Mouse (Mus musculus) neural tube, embryonic 11.5 days (tissue): ENCODE results near the gene Syvn1. TPM values are rescaled to one million over a fixed set of nuclear protein-coding genes. Genes with fewer than 3 reads are reported as not detected.

ENCODE experiments used
- ATAC-seq: fragments of 200-750 bp; cut with Nextera tagmentation; 2 replicates; pipeline ENCODE4 v1.8.0; 2017; ENCODE audit warnings: moderate number of reproducible peaks, mild to moderate bottlenecking, moderate TSS enrichment, moderate library complexity; ENCODE audit not compliant: insufficient read depth, low FRiP score, low TSS enrichment
- DNase-seq: peaks from one replicate; pipeline ENCODE4 v3.0.0-alpha.2; 2015; ENCODE audit warnings: low spot score
- H3K27ac ChIP-seq: fragments of 300-500 bp; sonication (generic); 2 replicates; pipeline ENCODE4 v1.5.1; 2014; ENCODE audit warnings: low read depth, mild to moderate bottlenecking, low read length
- H3K27me3 ChIP-seq: fragments of 300-500 bp; sonication (generic); 2 replicates; pipeline ENCODE4 v1.6.1; 2014; ENCODE audit warnings: mild to moderate bottlenecking, low read length, mixed read lengths; ENCODE audit not compliant: control insufficient read depth, insufficient read depth
- H3K36me3 ChIP-seq: fragments of 300-500 bp; sonication (generic); 2 replicates; pipeline ENCODE4 v1.6.1; 2014; ENCODE audit warnings: mild to moderate bottlenecking, low read length, moderate library complexity, mixed read lengths; ENCODE audit not compliant: control insufficient read depth, insufficient read depth
- H3K4me1 ChIP-seq: fragments of 300-500 bp; sonication (generic); 2 replicates; pipeline ENCODE4 v1.6.1; 2014; ENCODE audit warnings: low read length, mixed read lengths; ENCODE audit not compliant: control insufficient read depth, insufficient read depth
- H3K4me2 ChIP-seq: fragments of 300-500 bp; sonication (generic); 2 replicates; pipeline ENCODE4 v1.6.1; 2014; ENCODE audit warnings: low read depth, mild to moderate bottlenecking, moderate library complexity
- H3K4me3 ChIP-seq: fragments of 300-500 bp; sonication (generic); 2 replicates; pipeline ENCODE4 v1.5.1; 2014; ENCODE audit warnings: low read depth, low read length
- H3K9ac ChIP-seq: fragments of 300-500 bp; sonication (generic); 2 replicates; pipeline ENCODE4 v1.6.1; 2014; ENCODE audit warnings: mild to moderate bottlenecking, low read length
- H3K9me3 ChIP-seq: fragments of 300-500 bp; sonication (generic); 2 replicates; pipeline ENCODE4 v1.6.1; 2016; ENCODE audit warnings: low read length; ENCODE audit not compliant: control insufficient read depth
- WGBS: fragments of 180-500 bp; shearing (Covaris S2); extraction: QIAGEN DNeasy Blood & Tissue Kit; methylation state at CpG from one replicate; pipeline ENCODE4 v1.1.7; 2014; 5-methylcytosine and 5-hydroxymethylcytosine counted together
- polyA plus RNA-seq: library from polyadenylated mRNA; unstranded; fragments of >200 nt; fragmentation: Nextera tagmentation; extraction: Ambion mirVana; gene quantifications from 2 replicates; pipeline ENCODE4 v1.2.1, GENCODE M21; 2014

Syvn1 gene
- polyA plus RNA-seq, 1 experiment from 2014 or later, result 36.7 TPM

- Histone ChIP-seq H3K27me3 (no peaks in the 10 kb centered on the region), H3K27ac (no peak overlapping the region), H3K4me1 (peaks cover 21% of the 10 kb centered on the region), H3K4me2 (peak overlapping the region; percentile 76), H3K36me3 (peaks cover 9% of the 10 kb centered on the region; the same call in 1 of the 2 replicates), H3K9ac (no peak overlapping the region), H3K4me3 (peak overlapping the region; percentile 77), H3K9me3 (no peaks in the 10 kb centered on the region)
- ATAC-seq, result no peak
- no peak for DNase-seq
- 91% methylated on average over 5 of the region's 5 CpGs for WGBS
These were observed 12.6 kb downstream of the Syvn1 start for GRCm38 (mm10) chr19:6058966-6059365.

GRCm38 (mm10) chr19:6061021-6061533 lies 14.7 kb downstream of the Syvn1 start, which contains the start of gene Znhit2:
Gene Znhit2, plus strand, starts transcription at chr19:6061192.
- Histone ChIP-seq H3K27me3 (no peaks in the 10 kb centered on the region), H3K36me3 (peaks cover 2% of the 10 kb centered on the region; the same call in 1 of the 2 replicates), H3K4me2 (peak within 1 kb of the TSS; percentile 100), H3K4me3 (peak within 1 kb of the TSS; percentile 92), H3K9me3 (no peaks in the 10 kb centered on the region), H3K4me1 (peaks cover 22% of the 10 kb centered on the region), H3K9ac (peak within 1 kb of the TSS; percentile 96), H3K27ac (peak within 1 kb of the TSS; percentile 93)
- ATAC-seq (peak; percentile 45; the same call in 1 of the 2 replicates), DNase-seq (peak; percentile 91)
- WGBS, result under 1% methylated on average over 58 of the region's 58 CpGs

GRCm38 (mm10) chr19:6061641-6062302 lies 15.4 kb downstream of the Syvn1 start:
- H3K36me3 ChIP-seq, result peaks cover 2% of the 10 kb centered on the region; the same call in 1 of the 2 replicates
- no peak for ATAC-seq
- peaks cover 27% of the 10 kb centered on the region for H3K4me1 ChIP-seq
- H3K27me3 ChIP-seq, result no peaks in the 10 kb centered on the region
- H3K4me2 ChIP-seq, result peak overlapping the region; percentile 100
- peak overlapping the region; percentile 96 for H3K9ac ChIP-seq
- peak overlapping the region; percentile 93 for H3K27ac ChIP-seq
- 3% methylated on average over 43 of the region's 44 CpGs for WGBS
- peak overlapping the region; percentile 92 for H3K4me3 ChIP-seq
- DNase-seq, result peak; percentile 25
- no peaks in the 10 kb centered on the region for H3K9me3 ChIP-seq

DNA sequence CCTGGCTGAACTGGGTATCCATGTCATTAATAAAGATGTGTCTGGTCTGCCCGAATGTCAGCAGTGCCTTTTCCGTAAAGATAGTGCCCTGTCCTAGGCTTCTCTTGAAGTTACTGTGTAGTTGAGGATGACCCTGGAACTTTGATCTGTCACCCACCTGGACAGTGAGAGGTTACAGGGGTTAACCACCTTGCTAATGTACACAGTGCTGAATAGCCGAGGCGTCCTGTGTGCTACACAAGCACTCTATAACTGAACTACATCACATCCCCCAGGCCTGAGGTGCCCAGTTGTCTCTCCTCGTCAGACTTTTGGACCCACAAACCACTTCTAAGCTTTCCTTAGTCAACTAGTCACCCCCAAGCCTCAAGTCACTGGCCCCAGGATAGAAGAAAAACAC lies 16.0 kb downstream of the Syvn1 start:
- H3K27me3 ChIP-seq, result no peaks in the 10 kb centered on the region
- 75% methylated on average over 5 of the region's 5 CpGs for WGBS
- H3K9me3 ChIP-seq, result no peaks in the 10 kb centered on the region
- H3K4me3 ChIP-seq, result peak overlapping the region; percentile 92
- ATAC-seq (no peak), DNase-seq (no peak)
- no peak overlapping the region for H3K27ac ChIP-seq
- H3K36me3 ChIP-seq, result peaks cover 2% of the 10 kb centered on the region; the same call in 1 of the 2 replicates
- H3K4me2 ChIP-seq, result peak overlapping the region; percentile 100
- peak overlapping the region; percentile 96 for H3K9ac ChIP-seq
- peaks cover 27% of the 10 kb centered on the region for H3K4me1 ChIP-seq

GRCm38 (mm10) chr19:6063081-6063480 lies 16.7 kb downstream of the Syvn1 start:
- Histone ChIP-seq H3K4me1 (peaks cover 29% of the 10 kb centered on the region), H3K36me3 (peaks cover 2% of the 10 kb centered on the region; the same call in 1 of the 2 replicates), H3K4me2 (no peak overlapping the region), H3K27me3 (no peaks in the 10 kb centered on the region), H3K4me3 (0 out of 2 replicates have a peak overlapping the region, but pooled peaks have one; percentile 8), H3K27ac (no peak overlapping the region), H3K9ac (no peak overlapping the region), H3K9me3 (no peaks in the 10 kb centered on the region)
- ATAC-seq (no peak), DNase-seq (no peak)
- 92% methylated on average over 6 of the region's 6 CpGs for WGBS

GRCm38 (mm10) chr19:6066571-6066970 lies 20.2 kb downstream of the Syvn1 start:
- Histone ChIP-seq H3K27ac (0 out of 2 replicates have a peak overlapping the region, but pooled peaks have one; percentile 83), H3K4me1 (peaks cover 25% of the 10 kb centered on the region)
- peak; percentile 18 for DNase-seq

GRCm38 (mm10) chr19:6067011-6067723 lies 20.8 kb downstream of the Syvn1 start:
- peak overlapping the region; percentile 70 for H3K4me2 ChIP-seq
- DNase-seq, result peak; percentile 88
- WGBS, result under 1% methylated on average over 30 of the region's 30 CpGs
- no peaks in the 10 kb centered on the region for H3K27me3 ChIP-seq
- peak overlapping the region; percentile 49 for H3K9ac ChIP-seq
- peak overlapping the region; percentile 83 for H3K27ac ChIP-seq
- ATAC-seq, result peak; percentile 56
- no peaks in the 10 kb centered on the region; the same call in 1 of the 2 replicates for H3K36me3 ChIP-seq
- H3K4me3 ChIP-seq, result peak overlapping the region; percentile 52
- H3K4me1 ChIP-seq, result peaks cover 19% of the 10 kb centered on the region
- H3K9me3 ChIP-seq, result no peaks in the 10 kb centered on the region

More at GRCm38 (mm10) chr19:6066571-6066970, 20.2 kb downstream of the Syvn1 start:
- H3K9me3 ChIP-seq, result no peaks in the 10 kb centered on the region
- no peaks in the 10 kb centered on the region; the same call in 1 of the 2 replicates for H3K36me3 ChIP-seq
- H3K27me3 ChIP-seq, result no peaks in the 10 kb centered on the region
- peak overlapping the region; percentile 70 for H3K4me2 ChIP-seq
- H3K4me3 ChIP-seq, result peak overlapping the region; percentile 52
- WGBS, result 34% methylated on average over 5 of the region's 5 CpGs
- H3K9ac ChIP-seq, result peak overlapping the region; percentile 49
- ATAC-seq, result peak; percentile 14; the same call in 1 of the 2 replicates

DNA sequence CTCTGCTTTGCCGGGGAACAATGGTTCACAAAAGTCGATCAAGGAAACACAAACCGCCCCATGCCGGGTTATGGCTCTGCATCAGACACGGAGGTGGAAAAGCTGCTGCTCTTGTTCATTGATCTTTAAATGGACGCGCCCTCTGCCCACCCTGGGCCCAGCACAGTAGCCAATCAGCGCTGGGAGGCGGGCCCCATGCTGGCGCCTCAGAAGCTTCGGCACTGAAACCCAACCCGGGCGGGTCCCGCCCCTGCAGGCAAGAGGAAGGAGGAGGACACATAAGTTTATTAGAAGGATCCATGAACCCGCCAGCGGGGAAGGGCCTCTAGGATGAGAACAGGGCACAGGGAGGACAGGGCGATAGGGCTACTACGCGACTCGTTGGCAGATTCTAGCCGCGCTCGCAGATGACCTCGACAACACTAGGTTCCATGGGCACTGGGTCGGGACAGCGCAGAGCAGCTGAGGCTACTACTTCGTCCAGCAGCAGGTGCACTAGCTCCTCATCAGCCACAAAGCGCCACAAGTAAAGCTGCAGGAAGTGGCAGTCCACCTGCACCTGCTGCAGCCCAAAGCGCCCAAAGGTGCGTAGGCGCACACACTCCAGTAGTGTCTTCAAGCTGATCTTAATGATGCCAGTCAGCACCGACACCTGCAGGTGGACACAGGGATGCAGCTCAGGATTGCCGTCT lies 21.5 kb downstream of the Syvn1 start, which contains the start of gene Tm7sf2:
Gene Tm7sf2 (minus strand): TSS at position 650 of the 692 bp plus-strand sequence.
- Histone ChIP-seq H3K9me3 (no peaks in the 10 kb centered on the region), H3K36me3 (peaks cover 2% of the 10 kb centered on the region; the same call in 1 of the 2 replicates), H3K4me2 (peak within 1 kb of the TSS; percentile 70), H3K4me1 (peaks cover 14% of the 10 kb centered on the region), H3K4me3 (peak within 1 kb of the TSS; percentile 52), H3K27me3 (no peaks in the 10 kb centered on the region), H3K9ac (peak within 1 kb of the TSS; percentile 49), H3K27ac (peak within 1 kb of the TSS; percentile 83)
- ATAC-seq (peak; percentile 89), DNase-seq (peak; percentile 93)
- WGBS, result 8% methylated on average over 33 of the region's 33 CpGs
